Mouse (Mus musculus): ENCODE measurements at regions not wholly inside any gene's neighbourhood (a gene's known extent, or its start where the extent isn't known, plus 50 kb on each side); places are given as distances from the start of the nearest gene placed in this dataset.

DNA sequence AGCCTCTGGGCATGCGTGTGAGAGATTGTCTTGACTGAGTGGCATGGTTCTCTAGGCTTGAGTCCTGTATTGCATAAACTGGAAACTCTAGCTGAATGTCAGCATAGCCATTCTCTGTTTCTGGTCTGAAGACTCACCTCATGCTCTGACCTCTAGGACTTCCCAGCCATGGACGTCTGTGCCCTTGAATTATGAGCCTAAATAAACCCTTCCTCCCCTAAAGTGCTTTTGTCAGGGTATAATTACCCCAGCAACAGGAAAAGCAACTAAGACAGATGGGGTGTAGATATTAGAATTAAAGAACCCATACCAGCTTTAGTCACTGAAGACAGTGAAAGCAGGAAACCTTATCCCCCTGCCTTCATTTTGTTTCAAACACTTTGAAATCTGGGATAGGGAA lies 253.3 kb downstream of the Tpbg start:
- TF ChIP-seq POLR2A (IDR thresholded peaks at IDR 0.05; ENCODE audit: borderline replicate concordance, insufficient read depth, low read length) (no peak), CTCF (IDR thresholded peaks at IDR 0.05; ENCODE audit: borderline replicate concordance, insufficient read depth, low read depth, low read length) (no peak)
- no peak for DNase-seq
- 80% methylated on average over 2 of the region's 2 CpGs for WGBS
- Histone ChIP-seq H3K27me3 (ENCODE audit: control insufficient read depth, insufficient read depth, low read length) (no peaks in the 10 kb centered on the region), H3K4me1 (ENCODE audit: control insufficient read depth, insufficient read depth, low read length) (no peaks in the 10 kb centered on the region), H3K27ac (ENCODE audit: insufficient read depth, low read length) (no peak overlapping the region), H3K4me3 (replicated peaks; ENCODE audit: insufficient read depth, low read depth, low read length) (no peak overlapping the region)

GRCm38 (mm10) chr9:86096246-86096645 lies 254.1 kb downstream of the Tpbg start:
- Histone ChIP-seq H3K27ac (ENCODE audit: insufficient read depth, low read length) (no peak overlapping the region), H3K4me1 (ENCODE audit: control insufficient read depth, insufficient read depth, low read length) (no peaks in the 10 kb centered on the region), H3K4me3 (replicated peaks; ENCODE audit: insufficient read depth, low read depth, low read length) (no peak overlapping the region), H3K27me3 (ENCODE audit: control insufficient read depth, insufficient read depth, low read length) (no peaks in the 10 kb centered on the region)
- no peak for TF ChIP-seq POLR2A (IDR thresholded peaks at IDR 0.05; ENCODE audit: borderline replicate concordance, insufficient read depth, low read length)
- no peak for TF ChIP-seq CTCF (IDR thresholded peaks at IDR 0.05; ENCODE audit: borderline replicate concordance, insufficient read depth, low read depth, low read length)
- 59% methylated on average over 1 of the region's 1 CpGs for WGBS
- no peak for DNase-seq

GRCm38 (mm10) chr9:86099325-86099724 lies 257.1 kb downstream of the Tpbg start:
- 84% methylated on average over 1 of the region's 1 CpGs for WGBS
- Histone ChIP-seq H3K27me3 (ENCODE audit: control insufficient read depth, insufficient read depth, low read length) (no peaks in the 10 kb centered on the region), H3K4me1 (ENCODE audit: control insufficient read depth, insufficient read depth, low read length) (no peaks in the 10 kb centered on the region), H3K4me3 (replicated peaks; ENCODE audit: insufficient read depth, low read depth, low read length) (no peak overlapping the region), H3K27ac (ENCODE audit: insufficient read depth, low read length) (no peak overlapping the region)
- TF ChIP-seq CTCF (IDR thresholded peaks at IDR 0.05; ENCODE audit: borderline replicate concordance, insufficient read depth, low read depth, low read length) (no peak), POLR2A (IDR thresholded peaks at IDR 0.05; ENCODE audit: borderline replicate concordance, insufficient read depth, low read length) (no peak)
- DNase-seq: no peak

GRCm38 (mm10) chr9:86101360-86102086 lies 259.3 kb downstream of the Tpbg start:
- no peak for TF ChIP-seq CTCF (IDR thresholded peaks at IDR 0.05; ENCODE audit: borderline replicate concordance, insufficient read depth, low read depth, low read length)
- TF ChIP-seq POLR2A (IDR thresholded peaks at IDR 0.05; ENCODE audit: borderline replicate concordance, insufficient read depth, low read length): no peak
- Histone ChIP-seq H3K4me1 (ENCODE audit: control insufficient read depth, insufficient read depth, low read length) (no peaks in the 10 kb centered on the region), H3K27me3 (ENCODE audit: control insufficient read depth, insufficient read depth, low read length) (no peaks in the 10 kb centered on the region), H3K27ac (ENCODE audit: insufficient read depth, low read length) (no peak overlapping the region), H3K4me3 (replicated peaks; ENCODE audit: insufficient read depth, low read depth, low read length) (no peak overlapping the region)
- WGBS: 80% methylated on average over 8 of the region's 8 CpGs
- DNase-seq: no peak

DNA sequence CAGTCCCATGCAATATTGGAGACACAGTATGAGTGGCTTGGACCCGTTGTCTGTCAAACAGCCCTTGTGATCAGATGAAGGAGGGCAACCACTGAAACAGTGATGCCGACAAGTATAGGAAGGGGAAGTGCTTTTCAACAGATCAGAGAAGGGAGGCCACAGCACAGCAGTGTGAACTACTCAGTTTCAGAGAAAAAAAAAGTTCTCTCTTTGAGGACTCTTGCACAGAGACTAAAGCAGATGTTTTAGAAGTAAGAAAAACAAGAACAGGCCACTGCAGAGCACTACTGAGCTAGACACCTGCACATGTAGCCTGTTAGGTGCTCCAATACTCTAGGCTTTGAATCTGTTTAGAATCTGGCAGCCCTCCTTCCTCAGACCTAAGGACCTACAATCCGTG lies 261.4 kb downstream of the Tpbg start:
- Histone ChIP-seq H3K27ac (ENCODE audit: insufficient read depth, low read length) (no peak overlapping the region), H3K4me1 (ENCODE audit: control insufficient read depth, insufficient read depth, low read length) (no peaks in the 10 kb centered on the region), H3K4me3 (replicated peaks; ENCODE audit: insufficient read depth, low read depth, low read length) (no peak overlapping the region), H3K27me3 (ENCODE audit: control insufficient read depth, insufficient read depth, low read length) (no peaks in the 10 kb centered on the region)
- WGBS: 87% methylated on average over 3 of the region's 3 CpGs
- no peak for DNase-seq
- no peak for TF ChIP-seq POLR2A (IDR thresholded peaks at IDR 0.05; ENCODE audit: borderline replicate concordance, insufficient read depth, low read length)
- no peak for TF ChIP-seq CTCF (IDR thresholded peaks at IDR 0.05; ENCODE audit: borderline replicate concordance, insufficient read depth, low read depth, low read length)

GRCm38 (mm10) chr9:86104664-86105063 lies 262.5 kb downstream of the Tpbg start:
- TF ChIP-seq CTCF (IDR thresholded peaks at IDR 0.05; ENCODE audit: borderline replicate concordance, insufficient read depth, low read depth, low read length) (no peak), POLR2A (IDR thresholded peaks at IDR 0.05; ENCODE audit: borderline replicate concordance, insufficient read depth, low read length) (no peak)
- no peaks in the 10 kb centered on the region for H3K27me3 ChIP-seq (ENCODE audit: control insufficient read depth, insufficient read depth, low read length)
- no peak for DNase-seq
- no peaks in the 10 kb centered on the region for H3K4me1 ChIP-seq (ENCODE audit: control insufficient read depth, insufficient read depth, low read length)
- H3K27ac ChIP-seq (ENCODE audit: insufficient read depth, low read length): no peak overlapping the region
- H3K4me3 ChIP-seq (replicated peaks; ENCODE audit: insufficient read depth, low read depth, low read length): no peak overlapping the region
- 80% methylated on average over 3 of the region's 3 CpGs for WGBS

DNA sequence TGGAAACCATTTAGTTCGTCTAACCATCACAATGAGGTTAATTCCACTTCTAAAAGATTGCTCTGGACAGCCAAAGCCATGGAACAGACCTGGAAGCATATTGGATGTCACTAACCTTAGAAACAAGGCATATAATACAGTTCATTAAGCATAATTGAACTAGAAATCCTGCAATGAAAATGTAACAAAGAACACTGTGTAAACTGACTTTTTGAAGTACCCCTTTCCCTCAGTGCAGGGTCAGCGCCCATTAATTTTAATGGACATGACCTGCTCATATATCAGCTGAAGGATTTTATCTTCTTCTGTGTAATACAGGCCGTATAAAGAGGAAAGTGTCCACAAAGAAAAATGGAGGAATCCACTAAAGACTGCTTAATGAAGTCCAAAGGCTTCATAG lies 263.7 kb downstream of the Tpbg start:
- TF ChIP-seq POLR2A (IDR thresholded peaks at IDR 0.05; ENCODE audit: borderline replicate concordance, insufficient read depth, low read length) (no peak), CTCF (IDR thresholded peaks at IDR 0.05; ENCODE audit: borderline replicate concordance, insufficient read depth, low read depth, low read length) (no peak)
- WGBS: 82% methylated on average over 3 of the region's 3 CpGs
- no peaks in the 10 kb centered on the region for H3K4me1 ChIP-seq (ENCODE audit: control insufficient read depth, insufficient read depth, low read length)
- no peaks in the 10 kb centered on the region for H3K27me3 ChIP-seq (ENCODE audit: control insufficient read depth, insufficient read depth, low read length)
- no peak overlapping the region for H3K27ac ChIP-seq (ENCODE audit: insufficient read depth, low read length)
- no peak overlapping the region for H3K4me3 ChIP-seq (replicated peaks; ENCODE audit: insufficient read depth, low read depth, low read length)
- DNase-seq: no peak

GRCm38 (mm10) chr9:86109906-86110305 lies 267.7 kb downstream of the Tpbg start:
- WGBS: 60% methylated on average over 1 of the region's 1 CpGs
- DNase-seq: no peak
- H3K4me3 ChIP-seq (replicated peaks; ENCODE audit: insufficient read depth, low read depth, low read length): no peak overlapping the region
- no peak overlapping the region for H3K27ac ChIP-seq (ENCODE audit: insufficient read depth, low read length)
- H3K27me3 ChIP-seq (ENCODE audit: control insufficient read depth, insufficient read depth, low read length): no peaks in the 10 kb centered on the region
- no peak for TF ChIP-seq POLR2A (IDR thresholded peaks at IDR 0.05; ENCODE audit: borderline replicate concordance, insufficient read depth, low read length)
- no peak for TF ChIP-seq CTCF (IDR thresholded peaks at IDR 0.05; ENCODE audit: borderline replicate concordance, insufficient read depth, low read depth, low read length)
- no peaks in the 10 kb centered on the region for H3K4me1 ChIP-seq (ENCODE audit: control insufficient read depth, insufficient read depth, low read length)

Data from cerebellum, adult 2 months (tissue).